Mouse (Mus musculus) layer of hippocampus, postnatal 14 days (tissue): Measurements from ENCODE around the gene Ugt1a6b. TPM values are rescaled to one million over a fixed set of nuclear protein-coding genes. Genes with fewer than 3 reads are reported as not detected.
"Not testable (repeated sequence)": the region's sequence is repeated elsewhere in the genome, so short reads cannot be mapped to it uniquely, and the experiment has no call there.

ENCODE experiments used
- DNase-seq, 2 experiments: peaks; one replicate each; pipeline ENCODE4 v3.0.0; 2021 to 2022; ENCODE audit warnings: low spot score in 2 of 2, mixed read lengths in 1 of 2
- total RNA-seq, 2 experiments: library from RNA; stranded (reverse); gene quantifications; 2 replicates each; pipeline ENCODE4 v1.2.3; 2021

Ugt1a6b gene
- total RNA-seq, 2 experiments from 2014 or later = 0.21 TPM; not detected in 1

DNA sequence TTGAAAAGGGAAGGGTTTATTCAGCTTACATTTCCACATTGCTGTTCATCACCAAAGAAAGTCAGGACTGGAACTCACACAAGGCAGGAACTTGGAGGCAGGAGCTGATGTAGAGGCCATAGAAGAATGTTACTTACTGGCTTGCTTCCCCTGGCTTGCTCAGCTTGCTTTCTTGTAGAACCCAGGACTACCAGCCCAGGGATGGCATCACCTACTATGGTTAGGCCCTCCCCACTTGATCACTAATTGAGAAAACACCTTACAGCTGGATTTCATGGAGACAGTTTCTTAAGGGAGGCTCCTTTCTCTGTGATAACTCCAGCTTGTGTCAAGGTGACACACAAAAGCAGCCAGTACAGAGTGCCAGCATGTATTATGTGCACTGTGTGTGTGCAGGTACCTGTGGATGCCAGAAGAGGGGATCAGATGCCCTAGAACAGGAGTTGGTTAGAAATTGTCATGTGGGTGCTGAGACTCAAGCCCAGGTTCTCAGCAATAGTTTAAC is 120.0 kb downstream of the Ugt1a6b start:
- DNase-seq = not testable (repeated sequence)

DNA sequence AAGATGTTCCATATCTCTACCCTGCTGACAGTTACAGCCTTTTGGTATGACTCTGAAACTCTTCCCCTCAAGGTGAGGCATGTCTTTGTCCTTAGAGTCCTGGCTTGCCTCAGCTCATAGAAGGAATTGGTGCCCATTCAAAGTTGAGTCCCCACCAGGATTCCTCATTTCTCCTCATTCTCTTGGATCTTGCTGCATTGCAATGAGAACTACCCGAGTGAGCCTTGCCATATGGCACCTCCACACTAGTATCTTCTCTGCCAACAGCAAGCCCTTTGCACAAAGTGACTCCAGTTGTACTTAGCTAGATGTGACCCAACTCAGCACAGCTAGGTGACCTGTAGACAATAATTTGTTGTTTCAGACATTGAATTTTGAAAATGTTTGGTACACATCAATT is 120.5 kb downstream of the Ugt1a6b start:
- DNase-seq = no peak

GRCm38 (mm10) chr1:88224029-88224776 is 121.2 kb downstream of the Ugt1a6b start:
- DNase-seq = no peak

DNA sequence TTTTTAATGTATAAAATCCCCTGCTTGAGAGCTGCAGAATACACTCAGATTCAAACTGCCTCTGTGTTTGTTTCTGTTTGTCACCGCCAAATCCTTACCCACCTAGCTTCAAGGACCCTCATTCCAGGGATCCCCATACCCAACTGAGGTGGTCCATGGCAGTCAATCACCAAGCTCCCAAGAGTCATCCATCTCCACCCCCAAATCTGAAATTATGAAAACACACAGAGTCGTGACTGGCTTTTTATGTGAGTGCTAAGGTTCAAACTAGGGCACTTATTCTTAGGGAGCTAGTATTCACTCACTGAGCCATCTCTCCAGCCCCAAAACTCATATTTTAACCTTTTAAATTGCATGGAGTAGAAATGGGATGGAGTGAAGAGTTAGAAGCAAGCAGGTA is 122.2 kb downstream of the Ugt1a6b start:
- DNase-seq = not testable (repeated sequence)

GRCm38 (mm10) chr1:88225741-88226140 is 122.7 kb downstream of the Ugt1a6b start:
- DNase-seq = no peak

DNA sequence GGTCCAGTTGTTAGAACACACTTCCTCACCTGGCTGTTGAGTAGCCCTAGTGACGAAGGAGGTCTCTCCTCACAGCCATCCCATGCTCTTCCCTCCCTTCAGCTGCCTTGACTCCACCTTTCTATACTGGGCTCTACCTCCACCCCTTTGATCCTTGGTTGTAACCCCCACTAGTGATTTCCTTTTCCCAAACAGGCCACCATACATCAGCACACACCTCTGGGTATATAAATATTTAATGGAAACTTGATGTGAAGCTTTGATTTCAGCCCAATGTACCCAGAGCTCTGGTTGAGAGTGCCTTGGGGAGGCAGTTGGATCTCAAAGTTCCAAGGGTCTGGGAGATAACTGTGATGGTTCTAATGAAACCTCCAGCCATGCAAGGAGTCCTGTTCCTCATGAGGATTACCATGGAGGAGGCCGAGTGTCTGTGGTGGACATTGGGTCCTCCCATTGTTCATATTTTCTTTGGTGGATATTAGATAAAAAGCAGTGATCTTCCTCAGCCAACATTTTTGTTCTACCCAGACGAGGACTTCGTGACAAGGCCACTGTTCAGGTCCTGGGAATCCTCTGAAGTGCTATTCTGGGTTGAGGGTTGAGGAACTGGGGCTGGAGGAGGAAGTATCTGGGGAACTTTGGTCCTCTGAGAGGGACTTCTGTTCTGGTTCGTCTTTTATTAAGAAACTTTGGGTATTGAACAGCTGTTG is 123.8 kb downstream of the Ugt1a6b start, which contains the start of gene Mroh2a:
Mroh2a (plus strand) TSS at position 317 of the 710 bp plus-strand sequence.
- DNase-seq = no peak

GRCm38 (mm10) chr1:88227482-88227881 is 124.4 kb downstream of the Ugt1a6b start:
- DNase-seq = no peak

DNA sequence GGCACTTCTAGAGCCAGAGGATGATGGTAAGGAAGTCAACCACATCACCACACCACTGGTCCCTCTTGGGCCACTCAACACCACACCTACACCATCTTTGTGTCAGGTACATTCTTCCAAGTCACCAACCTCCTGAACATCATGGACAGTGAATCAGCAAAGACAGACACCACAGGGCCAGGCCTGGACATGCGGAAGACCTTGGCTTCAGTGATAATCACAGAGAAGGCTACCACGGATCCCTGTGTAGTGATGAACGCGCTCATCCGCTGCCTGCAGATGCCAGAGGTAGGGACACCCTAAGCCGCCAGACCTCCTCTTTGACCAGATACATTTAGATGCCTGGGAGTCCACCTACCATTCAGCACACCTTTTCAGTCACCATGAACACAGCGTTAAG is 125.1 kb downstream of the Ugt1a6b start:
- DNase-seq = no peak

DNA sequence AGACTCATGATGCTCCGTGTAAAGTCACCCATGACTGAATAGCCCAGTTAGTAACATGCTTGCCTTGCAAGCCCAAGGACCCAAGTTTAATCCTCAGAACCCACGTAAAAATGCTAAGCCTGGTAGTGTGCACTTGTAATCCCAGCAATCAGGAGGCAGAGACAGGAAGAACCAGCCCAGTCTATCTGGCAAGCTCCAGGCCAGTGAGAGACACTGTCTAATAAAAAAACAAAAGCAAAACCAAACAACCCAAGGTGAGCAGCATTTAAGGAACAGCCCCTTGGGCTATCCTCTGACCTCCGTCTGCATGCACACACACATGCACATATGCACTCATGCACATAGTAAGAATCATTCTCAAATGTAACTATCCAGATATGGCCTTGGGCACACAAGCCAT is 126.5 kb downstream of the Ugt1a6b start:
- DNase-seq = no peak

DNA sequence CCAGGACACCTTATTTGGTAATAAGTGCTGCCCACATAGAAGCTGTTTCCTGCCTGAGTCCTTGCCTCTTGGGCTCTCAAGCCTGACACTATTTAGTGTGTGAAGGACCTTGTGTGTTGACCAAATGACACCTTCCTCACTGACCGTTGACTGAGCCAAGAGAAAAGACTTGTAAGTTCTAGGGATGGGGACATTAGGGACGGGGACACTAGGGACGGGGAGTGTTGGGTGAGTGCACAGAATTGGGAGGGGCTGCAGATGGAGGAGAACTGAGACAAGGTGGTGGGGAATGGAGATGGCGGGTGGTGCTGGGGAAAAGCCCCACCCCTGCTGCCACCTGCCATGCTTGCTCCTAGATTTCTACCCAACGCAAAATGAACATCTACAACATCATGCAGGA is 126.9 kb downstream of the Ugt1a6b start:
- no peak for DNase-seq

GRCm38 (mm10) chr1:88230421-88230820 is 127.4 kb downstream of the Ugt1a6b start:
- no peak for DNase-seq

- DNase-seq = no peak
Observed at GRCm38 (mm10) chr1:88230981-88231802, 128.1 kb downstream of the Ugt1a6b start.

DNA sequence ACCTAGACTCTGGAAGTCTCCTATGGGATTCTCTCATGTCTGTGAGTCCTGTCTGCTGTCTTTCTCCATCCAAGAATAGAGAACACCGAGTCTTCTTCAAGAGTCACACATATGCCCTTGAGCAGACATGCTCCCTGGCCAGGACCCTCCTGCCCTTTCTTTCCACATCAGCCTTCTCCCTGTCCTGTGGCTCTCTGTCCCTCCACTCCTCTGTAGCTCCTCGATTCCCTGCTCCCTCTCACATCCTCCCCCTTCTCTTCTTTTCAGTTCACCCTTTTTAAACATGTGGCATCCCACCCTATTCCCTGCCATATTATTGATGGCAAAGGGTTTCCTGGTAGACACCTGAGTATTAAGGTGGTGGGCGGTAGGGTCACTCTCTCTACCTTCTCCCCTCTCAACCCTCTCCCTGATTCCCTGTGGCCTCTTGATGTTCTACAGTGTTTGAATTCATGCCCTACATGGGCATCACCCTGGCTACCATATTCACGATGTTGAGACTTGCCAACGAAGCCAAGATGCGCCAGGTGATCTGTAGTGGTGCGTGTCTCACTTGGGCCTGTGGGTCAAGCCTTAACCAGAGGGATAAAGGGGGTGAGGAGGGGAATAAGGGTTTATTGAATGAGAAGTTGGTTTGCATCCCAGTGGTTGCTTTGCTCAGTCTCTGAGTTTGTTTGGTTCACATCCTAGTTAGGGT is 128.9 kb downstream of the Ugt1a6b start:
- DNase-seq = no peak

- no peak for DNase-seq
Observed at GRCm38 (mm10) chr1:88232664-88233380, 129.8 kb downstream of the Ugt1a6b start.

DNA sequence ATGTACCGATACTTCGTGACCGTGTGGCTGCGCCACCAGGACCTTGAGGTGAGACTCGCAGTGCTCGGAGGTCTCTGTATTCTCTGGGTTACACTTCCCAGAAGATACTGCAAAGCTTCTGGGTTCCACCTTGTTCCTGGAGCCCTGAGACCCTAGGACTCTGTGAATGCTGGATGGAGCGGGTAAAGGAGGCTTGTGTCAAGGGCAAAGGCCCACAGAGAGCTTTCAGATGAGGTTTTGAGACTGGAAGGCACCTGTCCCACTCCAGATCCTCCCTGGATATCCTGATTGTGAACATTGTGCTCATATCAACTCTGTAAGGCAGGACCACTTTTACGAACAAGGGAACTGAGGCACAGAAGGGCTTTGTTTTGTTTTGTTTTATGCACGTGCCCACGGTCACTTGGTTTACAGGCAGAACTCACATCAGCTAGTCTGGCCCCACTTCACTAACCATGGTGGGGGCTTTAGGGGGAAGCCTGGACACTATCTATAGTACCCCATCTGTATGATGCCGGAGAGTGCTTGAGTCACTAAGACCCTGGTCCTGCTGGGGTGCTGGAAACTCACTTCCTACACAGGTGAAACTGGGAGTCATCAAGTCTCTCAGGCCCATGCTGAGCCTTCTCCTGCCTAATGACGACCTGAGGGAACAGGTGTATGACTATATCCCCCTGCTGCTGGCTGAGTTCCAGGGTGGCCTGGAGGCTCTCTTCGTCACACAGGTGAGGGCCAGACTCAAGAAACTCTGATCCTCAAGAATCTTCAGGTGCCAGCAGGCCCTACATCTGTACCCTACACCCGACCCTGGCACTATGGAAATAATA is 130.6 kb downstream of the Ugt1a6b start:
- DNase-seq = no peak

- DNase-seq = no peak
Observed at GRCm38 (mm10) chr1:88234248-88234610, 131.2 kb downstream of the Ugt1a6b start.

GRCm38 (mm10) chr1:88234646-88235045 is 131.6 kb downstream of the Ugt1a6b start:
- DNase-seq = no peak

- no peak for DNase-seq
Observed at GRCm38 (mm10) chr1:88235046-88235893, 132.2 kb downstream of the Ugt1a6b start.
